Mouse (Mus musculus): ENCODE results near the gene Gm9970. TPM values are rescaled to one million over a fixed set of nuclear protein-coding genes. Genes with fewer than 3 reads are reported as not detected.

Gene Gm9970
- not detected for polyA plus RNA-seq (2017; shearing (Covaris generic))

GRCm38 (mm10) chr5:31240637-31241521 is at the start of gene Gm9970, which contains the start of gene Nrbp1:
Gene Gm9970, minus strand, starts transcription at chr5:31241232.
Gene Nrbp1, plus strand, starts transcription at chr5:31240864.

DNA sequence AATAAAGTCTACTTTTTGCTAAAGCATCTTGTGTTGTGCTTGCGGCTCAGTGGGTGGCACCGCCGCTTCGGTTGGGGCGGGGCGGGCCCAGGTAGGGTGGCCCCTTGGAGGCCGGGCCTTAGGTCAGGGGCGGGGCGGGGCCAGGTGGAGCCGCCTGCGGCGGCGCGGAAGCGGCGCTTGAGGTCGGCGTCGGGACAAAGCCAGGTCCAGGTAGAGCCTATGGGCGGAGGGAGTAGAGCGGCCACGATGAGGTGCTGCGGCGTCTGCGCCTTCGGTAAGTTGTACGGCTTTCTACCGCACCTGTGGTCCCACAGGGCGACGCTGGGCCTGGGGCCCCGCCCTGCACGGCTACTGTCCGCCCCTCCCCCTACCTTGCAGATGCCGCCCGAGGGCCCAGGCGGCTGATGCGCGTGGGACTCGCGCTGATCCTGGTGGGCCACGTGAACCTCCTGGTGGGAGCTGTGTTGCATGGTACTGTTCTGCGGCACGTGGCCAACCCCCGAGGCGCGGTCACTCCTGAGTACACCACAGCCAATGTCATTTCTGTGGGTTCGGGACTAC is 10.6 kb upstream of the Gm9970 start, which contains the start of gene Krtcap3:
Krtcap3 (plus strand) TSS at position 151 of the 561 bp plus-strand sequence.

GRCm38 (mm10) chr5:31220448-31221303 is 20.4 kb downstream of the Gm9970 start, which contains the start of gene Ppm1g:
Gene Ppm1g, minus strand, starts transcription at chr5:31220687.

DNA sequence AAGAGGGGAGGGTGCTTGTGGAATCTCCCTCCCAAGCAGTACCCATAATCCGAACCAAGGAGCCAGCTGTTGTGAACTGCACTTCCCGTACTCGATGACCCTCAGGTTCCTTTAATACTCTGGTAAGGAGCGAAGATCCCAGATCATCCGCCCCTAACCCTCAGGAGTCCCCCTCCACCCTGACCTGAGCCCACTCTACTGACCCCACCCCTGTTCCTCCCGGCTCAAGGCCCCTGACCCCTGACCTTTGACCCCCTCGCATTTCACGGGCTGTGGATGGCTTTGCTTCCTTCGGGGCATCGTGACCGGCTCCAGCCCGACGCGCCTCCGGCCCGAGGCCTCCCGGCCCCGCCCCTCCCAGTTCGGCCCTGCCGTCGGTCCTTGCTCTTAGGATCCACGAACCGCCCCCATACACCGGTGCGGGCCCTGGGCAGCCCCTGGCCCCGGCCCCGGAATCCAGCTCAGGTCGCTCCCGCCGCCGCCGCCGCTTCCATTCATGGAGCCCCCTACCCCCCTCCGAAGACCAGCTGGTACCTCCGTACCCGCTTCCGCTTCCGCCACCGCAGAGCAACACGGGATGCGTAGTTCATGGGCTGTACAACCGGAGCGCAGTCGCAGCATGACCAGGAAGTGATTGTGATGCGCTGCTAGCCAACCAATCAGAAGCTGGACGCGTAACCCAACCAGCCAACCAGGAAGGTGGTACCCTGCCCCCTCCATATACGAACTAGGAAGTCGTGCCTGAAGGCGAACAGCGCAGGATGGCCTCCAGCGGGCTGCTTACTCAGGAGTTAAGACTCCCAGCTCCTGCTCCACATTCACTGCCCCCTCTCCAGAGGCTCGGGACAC is 39.1 kb downstream of the Gm9970 start, which contains the start of gene Zfp513:
Zfp513 (minus strand) TSS at position 562 of the 849 bp plus-strand sequence.

DNA sequence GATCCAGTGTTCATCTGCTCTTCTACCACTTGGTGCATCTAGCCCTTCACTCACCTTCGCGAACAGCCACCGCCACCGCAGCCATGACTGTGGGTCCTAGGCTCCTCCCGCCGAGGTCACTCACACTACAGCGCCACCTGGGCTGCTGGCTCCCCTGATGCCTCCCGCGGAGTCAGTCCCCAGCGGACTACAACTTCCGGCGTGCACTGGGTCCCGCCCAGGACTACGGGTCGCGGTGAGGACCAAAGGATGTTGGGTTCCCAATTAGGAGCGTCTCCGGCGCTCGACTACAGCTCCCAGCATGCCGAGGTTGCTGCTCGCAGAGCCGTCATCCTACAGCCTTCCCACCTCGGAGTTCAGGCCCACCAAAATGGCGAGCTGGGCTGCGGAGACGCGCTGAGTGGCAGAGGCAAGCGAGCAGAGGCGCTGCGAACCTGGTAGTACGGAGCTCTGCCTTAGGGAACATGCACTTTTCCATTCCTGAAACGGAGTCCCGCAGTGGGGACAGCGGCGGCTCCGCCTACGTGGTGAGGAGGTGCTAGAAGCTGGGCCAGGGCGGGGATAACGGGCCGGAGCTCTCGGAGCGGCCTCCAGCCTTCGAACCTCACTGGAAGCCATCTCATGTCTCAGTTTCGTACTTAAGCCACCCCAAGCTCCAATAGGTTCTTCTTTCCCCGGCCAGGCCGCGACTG is 47.9 kb downstream of the Gm9970 start, which contains the start of the genes Snx17 and Eif2b4:
Snx17 (plus strand) TSS at position 289 of the 692 bp plus-strand sequence.
Eif2b4 (minus strand) TSS at position 492 of the 692 bp plus-strand sequence.

Other genes with a start within 250 kb of the Gm9970 start
- 54.6 TPM for gene Atraid, start 192.9 kb downstream of the Gm9970 start, polyA plus RNA-seq (2017; shearing (Covaris generic))
- gene Slc5a6, start 192.3 kb downstream of the Gm9970 start, polyA plus RNA-seq (2017; shearing (Covaris generic)): 5.9 TPM
- 19.3 TPM for gene Cad, start 186.5 kb downstream of the Gm9970 start, polyA plus RNA-seq (2017; shearing (Covaris generic))
- gene Dnajc5g, start 134.9 kb downstream of the Gm9970 start, polyA plus RNA-seq (2017; shearing (Covaris generic)): not detected
- gene Slc30a3, start 133.0 kb downstream of the Gm9970 start, polyA plus RNA-seq (2017; shearing (Covaris generic)): 0.22 TPM
- not detected for gene Trim54, start 124.5 kb downstream of the Gm9970 start, polyA plus RNA-seq (2017; shearing (Covaris generic))
- not detected for gene Ucn, start 102.4 kb downstream of the Gm9970 start, polyA plus RNA-seq (2017; shearing (Covaris generic))
- 22.2 TPM for gene Mpv17, start 87.0 kb downstream of the Gm9970 start, polyA plus RNA-seq (2017; shearing (Covaris generic))
- 0.72 TPM for gene Gm29609, start 61.3 kb downstream of the Gm9970 start, polyA plus RNA-seq (2017; shearing (Covaris generic))
- gene Gtf3c2, start 61.1 kb downstream of the Gm9970 start, polyA plus RNA-seq (2017; shearing (Covaris generic)): 85.8 TPM
- gene Snx17, start 48.0 kb downstream of the Gm9970 start, polyA plus RNA-seq (2017; shearing (Covaris generic)): 84.4 TPM
- 33.5 TPM for gene Eif2b4, start 47.8 kb downstream of the Gm9970 start, polyA plus RNA-seq (2017; shearing (Covaris generic))
- gene Zfp513, start 38.9 kb downstream of the Gm9970 start, polyA plus RNA-seq (2017; shearing (Covaris generic)): 26.7 TPM
- gene Ppm1g, start 20.5 kb downstream of the Gm9970 start, polyA plus RNA-seq (2017; shearing (Covaris generic)): 154 TPM
- gene Nrbp1, start 368 bp downstream of the Gm9970 start, polyA plus RNA-seq (2017; shearing (Covaris generic)): 252 TPM
- 29.2 TPM for gene Krtcap3, start 10.5 kb upstream of the Gm9970 start, polyA plus RNA-seq (2017; shearing (Covaris generic))
- 11.4 TPM for gene Ift172, start 49.9 kb upstream of the Gm9970 start, polyA plus RNA-seq (2017; shearing (Covaris generic))
- gene Fndc4, start 54.8 kb upstream of the Gm9970 start, polyA plus RNA-seq (2017; shearing (Covaris generic)): 3.8 TPM
- gene Gckr, start 56.2 kb upstream of the Gm9970 start, polyA plus RNA-seq (2017; shearing (Covaris generic)): 0.80 TPM
- 26.9 TPM for gene Zfp512, start 211.2 kb upstream of the Gm9970 start, polyA plus RNA-seq (2017; shearing (Covaris generic))
- gene 4930548H24Rik, start 244.5 kb upstream of the Gm9970 start, polyA plus RNA-seq (2017; shearing (Covaris generic)): 0.45 TPM

Measured in effector memory CD4-positive, alpha-beta T cell, adult 7 months (primary cell).